Mouse (Mus musculus) frontal cortex, postnatal 14 days (tissue): ENCODE measurements around the gene BC051665.
A peak's percentile ranks its signal among the peaks of the same experiment; 100 is the strongest.

Source experiments
- DNase-seq, 2 experiments: peaks; one replicate each; pipeline ENCODE4 v3.0.0; 2022; ENCODE audit warnings: low spot score in 2 of 2

BC051665 gene

GRCm38 (mm10) chr13:60786264-60786663, at the start of gene BC051665:
BC051665 (minus strand) TSS chr13:60786364.
- no peak for DNase-seq

- DNase-seq, result no peak
Measured at GRCm38 (mm10) chr13:60826052-60826451, 39.9 kb upstream of the BC051665 start.

GRCm38 (mm10) chr13:60820486-60821175, 34.5 kb upstream of the BC051665 start:
- DNase-seq, result no peak

GRCm38 (mm10) chr13:60819469-60819868, 33.3 kb upstream of the BC051665 start:
- peak in 1 of 2 experiments; percentile 25 for DNase-seq

- no peak for DNase-seq
Measured at GRCm38 (mm10) chr13:60813722-60814121, 27.6 kb upstream of the BC051665 start.

- no peak for DNase-seq
Measured at GRCm38 (mm10) chr13:60812768-60813167, 26.6 kb upstream of the BC051665 start.

- DNase-seq, result no peak
Measured at GRCm38 (mm10) chr13:60809690-60810089, 23.5 kb upstream of the BC051665 start.

GRCm38 (mm10) chr13:60802749-60803148, 16.6 kb upstream of the BC051665 start, which contains the start of gene Ctsll3:
Ctsll3 (minus strand) TSS chr13:60802849.
- no peak for DNase-seq

- DNase-seq, result no peak
Measured at GRCm38 (mm10) chr13:60789466-60789865, 3.3 kb upstream of the BC051665 start.

GRCm38 (mm10) chr13:60783301-60783700, 2.9 kb downstream of the BC051665 start:
- DNase-seq, result no peak

- no peak for DNase-seq
Measured at GRCm38 (mm10) chr13:60780534-60780933, 5.6 kb downstream of the BC051665 start.

GRCm38 (mm10) chr13:60761161-60761560, 25.0 kb downstream of the BC051665 start:
- DNase-seq, result no peak

- no peak for DNase-seq
Measured at GRCm38 (mm10) chr13:60760392-60760791, 25.8 kb downstream of the BC051665 start.

- DNase-seq, result peak in 1 of 2 experiments; percentile 65
Measured at GRCm38 (mm10) chr13:60759136-60759535, 27.0 kb downstream of the BC051665 start.

- no peak for DNase-seq
Measured at GRCm38 (mm10) chr13:60757292-60757691, 28.9 kb downstream of the BC051665 start.

GRCm38 (mm10) chr13:60755251-60755650, 30.9 kb downstream of the BC051665 start:
- DNase-seq, result no peak

- DNase-seq, result no peak
Measured at GRCm38 (mm10) chr13:60753216-60753615, 32.9 kb downstream of the BC051665 start.

GRCm38 (mm10) chr13:60750930-60751329, 35.2 kb downstream of the BC051665 start:
- DNase-seq, result no peak

GRCm38 (mm10) chr13:60748556-60748955, 37.6 kb downstream of the BC051665 start:
- DNase-seq, result no peak

- DNase-seq, result no peak
Measured at GRCm38 (mm10) chr13:60747201-60747600, 39.0 kb downstream of the BC051665 start.

- no peak for DNase-seq
Measured at GRCm38 (mm10) chr13:60746271-60746670, 39.9 kb downstream of the BC051665 start.

- no peak for DNase-seq
Measured at GRCm38 (mm10) chr13:60745358-60745757, 40.8 kb downstream of the BC051665 start.

GRCm38 (mm10) chr13:60744736-60745135, 41.4 kb downstream of the BC051665 start:
- no peak for DNase-seq

- DNase-seq, result peak; percentile 69 to 85
Measured at GRCm38 (mm10) chr13:60744078-60744460, 42.1 kb downstream of the BC051665 start.
